Mouse (Mus musculus): ENCODE measurements at regions not wholly inside any gene's neighbourhood (a gene's known extent, or its start where the extent isn't known, plus 50 kb on each side); places are given as distances from the start of the nearest gene placed in this dataset.

DNA sequence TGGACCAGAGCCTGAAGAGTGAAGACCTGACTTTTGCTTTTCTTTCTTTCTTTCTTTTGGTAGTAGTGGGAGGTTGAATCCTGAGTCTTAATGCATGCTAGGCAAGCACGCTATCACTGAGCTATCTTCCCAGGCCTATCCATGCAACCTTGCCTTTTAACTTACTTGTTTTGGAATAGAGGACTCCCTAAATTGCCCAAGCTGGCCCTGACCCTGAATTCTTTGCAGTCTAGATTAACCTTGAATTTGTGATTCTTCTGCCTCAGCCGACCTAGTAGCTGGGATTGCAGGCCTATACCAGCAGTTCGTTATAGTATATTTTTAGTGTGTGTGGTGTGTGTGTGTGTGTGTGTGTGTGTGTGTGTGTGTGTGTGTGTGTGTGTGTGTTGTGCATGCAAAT is 183.1 kb downstream of the Gm12728 start:
- peak; percentile 17 for DNase-seq

DNA sequence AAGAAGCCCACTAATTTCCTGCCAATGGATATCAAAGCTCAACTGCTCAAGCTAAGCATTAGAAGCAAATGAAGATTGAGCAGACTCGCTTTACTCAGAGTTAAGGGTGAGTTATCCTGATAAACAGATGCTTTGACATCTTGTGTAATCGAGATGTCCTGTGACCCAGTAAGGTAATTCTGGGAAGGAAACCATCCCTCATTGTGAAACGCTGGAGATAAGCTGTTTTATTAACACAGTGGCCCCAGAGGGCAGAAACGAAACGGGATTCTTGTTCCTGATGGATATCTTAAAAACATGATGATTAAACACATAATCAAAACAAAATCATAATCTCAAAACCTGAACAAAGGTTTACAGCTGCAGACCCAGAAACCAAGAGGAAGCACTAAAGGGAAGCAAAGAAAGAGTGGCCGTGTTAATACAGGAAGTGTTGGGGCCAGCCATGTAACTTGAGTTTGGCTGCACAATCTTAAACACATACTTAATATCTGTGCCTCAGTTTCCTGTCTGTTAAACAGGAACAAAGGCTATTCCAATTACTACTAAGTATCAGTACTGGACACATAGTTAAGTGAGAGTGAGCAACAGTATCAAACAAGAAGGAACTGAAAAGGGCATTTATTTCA is 184.2 kb downstream of the Gm12728 start:
- DNase-seq, result no peak

DNA sequence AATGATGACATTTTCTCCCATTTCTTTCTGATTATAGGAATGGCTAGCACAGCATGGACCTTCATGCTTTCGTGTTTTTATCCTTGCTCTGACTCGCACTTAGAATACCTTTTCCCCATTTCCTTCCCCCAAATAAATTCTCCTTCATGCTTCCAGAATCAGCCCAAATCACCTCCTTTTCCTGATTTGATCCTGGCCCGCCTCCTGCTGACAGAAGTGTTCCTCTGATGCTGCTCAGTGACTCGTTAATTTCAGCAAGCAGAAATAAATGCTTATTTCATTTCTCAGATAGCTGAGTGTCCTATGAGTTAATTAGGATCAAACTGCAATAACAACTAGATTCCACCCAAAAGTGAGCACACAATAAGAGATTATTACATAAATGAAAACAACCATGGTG is 185.3 kb downstream of the Gm12728 start:
- no peak for DNase-seq

GRCm38 (mm10) chr4:105979048-105979447 is 189.4 kb downstream of the Gm12728 start:
- no peak for DNase-seq

DNA sequence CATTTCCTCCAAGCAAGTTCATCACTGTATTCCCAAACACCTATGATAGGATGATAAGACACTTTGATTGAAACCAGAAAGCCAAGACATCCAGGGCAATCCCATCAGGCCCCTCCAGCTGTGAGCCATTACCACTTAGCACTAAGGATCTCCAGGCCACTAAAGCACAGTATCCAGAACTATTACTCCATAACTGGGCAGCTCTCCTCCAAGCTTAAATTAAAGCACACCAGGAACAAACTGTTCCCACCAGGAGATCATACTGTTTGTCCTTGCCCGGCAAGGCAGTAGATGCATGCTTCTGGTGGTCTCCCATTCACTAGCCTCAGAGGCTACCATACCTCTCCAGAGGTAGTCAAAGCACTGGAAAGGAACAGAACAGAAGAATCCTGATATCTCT is 193.3 kb downstream of the Gm12728 start:
- DNase-seq, result no peak

GRCm38 (mm10) chr4:105987963-105988602 is 198.4 kb downstream of the Gm12728 start:
- DNase-seq, result no peak

DNA sequence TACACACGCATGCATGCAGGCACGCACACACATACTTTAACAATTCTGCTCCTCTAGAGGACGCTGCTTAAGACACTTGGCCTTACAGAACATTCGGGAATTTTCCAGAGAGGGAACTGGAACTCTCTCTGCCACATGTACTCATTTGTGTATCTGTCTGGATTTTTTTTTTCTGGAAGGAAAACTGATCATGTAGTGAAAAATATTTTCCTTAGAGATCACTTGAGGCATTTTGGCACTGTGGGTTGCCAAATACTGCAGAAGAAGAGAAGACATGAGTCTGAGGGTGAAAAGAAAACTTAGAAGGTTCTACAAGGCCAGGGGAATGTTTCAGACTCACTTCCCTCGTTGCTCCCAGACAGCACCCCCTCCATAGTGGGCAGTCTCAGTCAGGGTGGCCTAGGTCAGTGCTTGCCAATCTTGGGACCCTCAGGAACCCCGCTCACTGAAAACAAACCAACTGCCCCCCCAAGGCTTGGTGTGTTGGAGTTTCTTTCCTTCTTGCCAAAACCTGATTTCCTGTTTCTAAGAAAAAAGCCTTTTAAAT is 203.0 kb downstream of the Gm12728 start:
- DNase-seq, result no peak

DNA sequence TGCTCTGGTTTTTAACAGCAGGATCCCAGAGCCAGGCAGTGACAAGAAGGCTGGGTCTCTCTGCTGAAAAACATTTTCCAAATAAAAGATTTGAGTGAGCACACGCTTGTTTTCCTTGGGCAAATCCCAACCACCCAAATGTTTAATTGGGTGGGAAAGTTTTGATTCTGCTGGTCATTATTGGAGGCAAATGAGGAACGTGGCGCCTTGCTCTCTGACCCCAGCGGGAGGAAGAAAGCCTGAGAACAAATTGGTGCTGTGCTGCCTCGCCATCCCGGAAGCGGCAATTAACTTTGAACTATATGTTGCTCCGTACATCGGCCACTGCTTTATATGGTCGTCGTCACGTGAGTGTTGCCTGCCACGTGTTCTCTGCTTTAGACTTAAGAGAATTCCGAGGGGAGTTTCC is 204.7 kb downstream of the Gm12728 start:
- no peak for DNase-seq

DNA sequence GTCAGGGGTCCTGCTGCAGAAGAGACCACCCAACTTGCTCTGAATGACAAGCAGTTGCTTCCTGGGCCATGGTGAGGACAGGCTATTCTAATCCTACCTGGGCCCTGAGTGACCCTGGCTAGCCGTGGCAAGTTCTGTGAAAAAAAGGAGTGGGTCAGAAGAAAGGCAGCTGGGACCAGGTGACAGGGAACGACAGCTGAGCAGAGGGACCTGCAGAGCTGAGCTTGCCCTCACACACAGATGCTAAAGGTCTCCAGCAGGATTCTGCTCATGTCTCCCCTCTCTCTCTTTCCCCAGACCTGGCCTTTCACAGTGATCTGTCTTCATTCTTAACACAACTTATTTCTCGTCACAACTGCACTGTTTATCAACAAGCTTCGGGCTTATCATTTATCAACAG is 206.4 kb downstream of the Gm12728 start:
- no peak for DNase-seq

DNA sequence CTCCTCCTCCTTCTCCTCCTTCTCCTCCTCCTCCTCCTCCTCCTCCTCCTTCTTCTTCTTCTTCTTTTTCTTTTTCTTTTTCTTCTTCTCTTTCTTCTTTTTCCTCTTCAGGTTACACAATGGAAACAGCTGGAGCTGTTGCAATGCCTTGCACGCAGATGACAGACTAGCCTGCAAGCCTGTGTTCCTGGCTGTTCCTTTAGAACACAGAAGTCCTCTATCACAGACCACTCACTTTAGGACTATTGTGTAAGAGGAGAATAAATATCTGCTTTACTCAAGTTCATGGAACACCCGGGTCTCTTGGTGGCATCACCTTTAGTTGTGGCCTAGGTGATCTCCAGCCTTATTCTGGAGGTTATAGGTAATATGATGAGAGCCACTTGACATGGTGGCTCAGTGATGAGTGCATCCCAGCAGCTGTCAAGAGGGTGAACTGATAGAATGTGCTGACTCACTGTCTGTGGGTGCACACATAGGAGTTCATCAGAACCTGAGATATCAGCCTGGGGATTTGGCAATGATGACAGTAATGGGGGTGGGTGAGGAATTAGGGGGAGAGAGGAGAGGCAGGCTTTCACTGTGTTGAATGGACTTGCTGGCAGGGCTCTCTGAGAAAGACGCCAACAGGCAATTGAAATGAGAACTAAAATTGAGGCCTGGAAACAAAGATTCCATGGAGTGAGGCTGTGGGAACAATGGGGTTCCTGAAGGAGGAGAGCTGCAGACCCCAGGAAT is 207.4 kb downstream of the Gm12728 start:
- no peak for DNase-seq

GRCm38 (mm10) chr4:106002516-106002915 is 212.8 kb downstream of the Gm12728 start:
- no peak for DNase-seq

- DNase-seq, result peak; percentile 34
Observed at GRCm38 (mm10) chr4:106005936-106006335, 216.3 kb downstream of the Gm12728 start.

DNA sequence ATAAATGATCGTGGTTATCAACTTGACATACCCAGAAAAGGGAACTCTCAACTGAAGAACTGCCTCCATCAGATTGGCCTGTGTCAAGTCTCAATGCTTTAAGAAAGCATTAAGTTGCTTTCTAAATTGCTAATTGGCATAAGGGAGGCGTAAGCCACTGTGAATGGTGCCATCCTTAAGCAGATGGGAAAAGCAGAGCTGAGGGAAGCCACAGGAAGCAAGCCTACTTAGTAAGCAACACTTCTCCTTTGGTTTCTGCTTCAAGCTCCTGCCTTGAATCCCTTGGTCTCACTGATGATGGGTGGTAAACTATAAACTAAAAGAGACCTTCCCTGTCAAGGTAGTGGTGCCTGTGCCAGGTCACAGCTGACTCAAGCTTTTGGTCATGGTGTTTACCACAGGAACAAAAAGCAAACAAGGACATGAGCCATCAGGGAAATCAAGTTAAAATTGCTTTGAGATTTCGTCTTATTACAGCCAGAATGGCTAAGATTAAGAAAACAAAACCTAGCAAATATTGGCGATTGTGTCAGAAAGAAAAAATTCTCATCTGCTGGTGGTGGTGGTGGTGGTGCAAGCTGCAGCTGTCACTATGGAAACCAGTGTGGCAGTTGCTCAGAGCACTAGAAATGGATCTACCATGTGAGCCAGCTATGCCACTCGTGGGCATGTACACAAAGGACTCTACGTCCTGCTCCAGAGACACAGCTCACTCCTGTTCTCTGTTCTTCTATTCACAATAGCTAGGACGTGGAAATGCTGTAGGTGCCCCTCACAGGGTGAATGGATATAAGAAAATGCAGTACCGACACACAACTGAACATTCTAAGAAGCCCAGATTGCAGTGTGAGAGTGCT is 217.9 kb downstream of the Gm12728 start:
- no peak for DNase-seq

- no peak for DNase-seq
Observed at GRCm38 (mm10) chr4:106017065-106017646, 227.5 kb downstream of the Gm12728 start.

- DNase-seq, result no peak
Observed at GRCm38 (mm10) chr4:106018936-106019335, 229.3 kb downstream of the Gm12728 start.

- no peak for DNase-seq
Observed at GRCm38 (mm10) chr4:106020338-106020737, 230.7 kb downstream of the Gm12728 start.

DNA sequence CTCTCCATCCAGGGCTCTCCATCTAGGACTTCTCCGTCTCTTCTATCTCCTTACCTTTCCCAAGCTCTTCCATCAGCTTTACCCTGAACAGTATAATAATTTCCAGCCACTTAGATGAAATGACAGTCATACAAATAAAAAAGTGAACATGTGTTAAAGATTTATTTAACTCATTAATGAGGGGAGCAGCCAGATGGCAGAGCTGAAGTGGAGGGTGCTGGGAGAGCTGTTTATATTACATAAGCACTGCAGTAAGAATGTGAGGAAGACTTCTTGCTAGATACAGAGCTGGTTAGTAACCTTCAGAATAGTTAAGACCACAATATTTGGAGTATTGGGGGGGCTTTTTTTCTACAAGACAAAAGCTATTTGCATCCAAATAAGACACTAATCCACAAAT is 234.9 kb downstream of the Gm12728 start:
- DNase-seq, result no peak

DNA sequence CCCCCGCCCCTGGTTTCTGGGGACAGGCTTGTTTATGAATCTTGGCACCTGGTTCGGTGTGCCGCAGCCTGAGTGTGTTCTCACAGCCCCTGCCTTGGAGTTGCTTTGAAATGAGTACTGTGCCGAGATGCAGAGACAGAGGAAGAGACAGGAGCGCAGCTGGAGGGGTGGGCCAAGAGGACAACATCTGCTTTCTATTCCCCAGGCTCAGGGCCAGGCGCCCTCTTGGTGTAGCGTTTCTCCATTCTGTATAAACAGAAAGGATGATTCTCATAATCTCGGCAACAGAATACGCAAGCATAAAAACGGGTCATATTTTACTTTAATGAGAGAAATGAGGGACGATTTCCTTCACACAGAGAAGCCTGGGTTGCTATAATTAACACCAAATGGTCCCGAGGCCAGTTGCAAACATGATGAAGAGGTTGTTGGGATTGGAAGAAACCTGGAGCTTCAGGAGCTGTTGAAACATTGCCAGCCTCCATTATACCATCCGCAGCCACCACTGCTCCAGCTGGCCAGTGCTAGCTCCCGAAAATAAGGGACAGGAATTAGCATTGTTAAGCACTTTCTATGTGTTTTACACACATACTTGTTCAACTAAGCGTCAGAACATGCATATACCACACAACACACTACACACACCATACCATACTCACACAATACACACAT is 236.4 kb downstream of the Gm12728 start:
- no peak for DNase-seq

DNA sequence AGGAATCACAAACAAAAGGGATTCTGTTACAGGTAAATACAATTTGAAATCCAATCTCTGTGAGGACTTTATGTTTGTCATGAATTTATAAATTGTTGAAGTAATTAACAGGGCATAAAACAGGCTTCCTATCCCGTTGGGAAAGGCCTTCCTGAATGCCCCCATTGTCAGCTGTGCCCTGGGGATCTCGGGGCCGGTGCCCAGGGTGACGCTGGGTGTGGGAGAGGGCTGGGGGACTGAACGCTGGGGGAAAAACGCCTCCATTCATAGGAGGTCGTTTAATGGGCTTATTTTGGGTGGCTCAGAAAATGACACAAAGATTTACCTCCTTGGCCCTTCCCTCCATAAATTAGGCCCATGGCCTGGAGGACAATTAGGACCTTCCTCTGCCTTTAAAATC is 250.7 kb downstream of the Gm12728 start:
- no peak for DNase-seq

DNA sequence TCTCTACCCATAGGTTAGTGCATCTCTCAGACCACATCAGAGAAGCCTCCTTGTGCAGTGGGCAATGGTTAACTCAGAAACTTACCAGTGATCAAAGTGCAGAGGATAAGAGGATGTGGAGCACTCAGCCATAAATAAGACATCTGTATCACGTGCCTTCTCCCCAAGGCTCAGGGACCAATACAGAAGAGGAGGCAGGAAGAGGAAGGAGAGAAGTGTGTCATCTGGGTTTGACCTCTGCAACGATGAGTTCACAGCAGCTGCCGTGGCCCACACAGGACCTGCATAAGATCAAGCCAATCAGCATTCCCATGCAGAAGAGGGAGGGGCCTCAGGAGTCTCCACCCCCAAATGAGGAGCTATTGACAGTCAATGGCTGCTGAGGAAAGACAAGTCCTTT is 252.8 kb downstream of the Gm12728 start:
- no peak for DNase-seq

DNA sequence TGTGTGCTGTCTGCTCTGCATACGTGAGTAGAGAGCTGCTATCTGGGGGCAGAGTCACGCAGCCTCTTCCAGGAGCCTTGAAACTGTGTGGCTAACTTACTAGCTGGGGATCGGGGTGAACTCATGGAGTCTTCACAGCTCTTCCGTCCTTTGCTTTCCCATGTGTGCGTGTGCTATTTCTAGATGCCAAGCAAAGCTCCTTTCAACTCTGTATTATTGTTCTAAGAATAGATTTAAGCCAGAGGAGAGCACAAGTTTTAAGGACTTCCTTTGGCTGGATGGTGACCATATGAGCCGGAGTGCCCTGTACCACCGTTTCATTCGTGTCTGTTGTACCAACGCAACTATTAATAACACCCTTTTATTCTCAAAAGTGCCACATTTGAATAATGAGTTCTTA is 254.0 kb downstream of the Gm12728 start:
- DNase-seq, result no peak

Data from adrenal gland, postnatal 14 days (tissue).